Mouse (Mus musculus) c-Kit-negative CD71-positive TER-119-positive erythroid progenitor cells, embryonic 14.5 days (primary cell): Measurements from ENCODE around the gene Rab39.
A peak's percentile ranks its signal among the peaks of the same experiment; 100 is the strongest.

Source experiments
- DNase-seq: peaks from one replicate; pipeline ENCODE4 v3.0.0-alpha.2; 2013; ENCODE audit warnings: low read depth, low spot score

Gene Rab39

GRCm38 (mm10) chr9:53705992-53706696 is at the start of gene Rab39:
Rab39 (minus strand) TSS chr9:53706232.
- no peak for DNase-seq

- no peak for DNase-seq
Measured at GRCm38 (mm10) chr9:53754801-53755200, 48.8 kb upstream of the Rab39 start.

GRCm38 (mm10) chr9:53750899-53751298 is 44.9 kb upstream of the Rab39 start:
- no peak for DNase-seq

GRCm38 (mm10) chr9:53750411-53750810 is 44.4 kb upstream of the Rab39 start:
- no peak for DNase-seq

- DNase-seq: no peak
Measured at GRCm38 (mm10) chr9:53740829-53741404, 34.9 kb upstream of the Rab39 start.

- DNase-seq: no peak
Measured at GRCm38 (mm10) chr9:53705491-53705991, 491 bp downstream of the Rab39 start.

GRCm38 (mm10) chr9:53702991-53703390 is 3.0 kb downstream of the Rab39 start:
- DNase-seq: no peak

- DNase-seq: no peak
Measured at GRCm38 (mm10) chr9:53700496-53700895, 5.5 kb downstream of the Rab39 start.

GRCm38 (mm10) chr9:53695846-53696245 is 10.2 kb downstream of the Rab39 start:
- DNase-seq: no peak

GRCm38 (mm10) chr9:53693718-53694117 is 12.3 kb downstream of the Rab39 start:
- no peak for DNase-seq

GRCm38 (mm10) chr9:53691745-53692670 is 14.0 kb downstream of the Rab39 start:
- DNase-seq: no peak

- no peak for DNase-seq
Measured at GRCm38 (mm10) chr9:53680851-53681250, 25.2 kb downstream of the Rab39 start.

- no peak for DNase-seq
Measured at GRCm38 (mm10) chr9:53676921-53677320, 29.1 kb downstream of the Rab39 start.

GRCm38 (mm10) chr9:53673571-53673970 is 32.5 kb downstream of the Rab39 start:
- DNase-seq: peak; percentile 61

- DNase-seq: peak; percentile 20
Measured at GRCm38 (mm10) chr9:53669680-53670219, 36.3 kb downstream of the Rab39 start, which contains the start of gene Cul5. Cul5 (minus strand) TSS chr9:53670014.

- DNase-seq: peak; percentile 89
Measured at GRCm38 (mm10) chr9:53667020-53667669, 38.9 kb downstream of the Rab39 start.

GRCm38 (mm10) chr9:53666665-53667019 is 39.4 kb downstream of the Rab39 start:
- DNase-seq: no peak

- DNase-seq: no peak
Measured at GRCm38 (mm10) chr9:53665428-53665827, 40.6 kb downstream of the Rab39 start.

- no peak for DNase-seq
Measured at GRCm38 (mm10) chr9:53664819-53665218, 41.2 kb downstream of the Rab39 start.

- DNase-seq: no peak
Measured at GRCm38 (mm10) chr9:53634796-53635195, 71.2 kb downstream of the Rab39 start.
